Mouse (Mus musculus) Muller cell, postnatal 12 days (primary cell): ENCODE measurements at regions not wholly inside any gene's neighbourhood (a gene's known extent, or its start where the extent isn't known, plus 50 kb on each side); places are given as distances from the start of the nearest gene placed in this dataset.

Experiments
- DNase-seq: peaks from one replicate; pipeline ENCODE4 v3.0.0-alpha.2; 2015; ENCODE audit errors: inconsistent ontology term

- DNase-seq = no peak
These were observed 231.1 kb downstream of the Bcl2 start for GRCm38 (mm10) chr1:106483008-106483407.

- peak; percentile 59 for DNase-seq
These were observed 236.3 kb downstream of the Bcl2 start for GRCm38 (mm10) chr1:106477670-106478355.

- no peak for DNase-seq
These were observed 246.1 kb downstream of the Bcl2 start for GRCm38 (mm10) chr1:106468021-106468420.

GRCm38 (mm10) chr1:106466644-106467043 lies 247.4 kb downstream of the Bcl2 start:
- DNase-seq = no peak

- DNase-seq = no peak
These were observed 248.1 kb downstream of the Bcl2 start for GRCm38 (mm10) chr1:106465977-106466302.

GRCm38 (mm10) chr1:106465243-106465976 lies 248.7 kb downstream of the Bcl2 start:
- no peak for DNase-seq

GRCm38 (mm10) chr1:106464726-106465125 lies 249.3 kb downstream of the Bcl2 start:
- peak; percentile 65 for DNase-seq

- no peak for DNase-seq
These were observed 251.5 kb downstream of the Bcl2 start for GRCm38 (mm10) chr1:106462595-106462994.

GRCm38 (mm10) chr1:106462112-106462511 lies 252.0 kb downstream of the Bcl2 start:
- no peak for DNase-seq

GRCm38 (mm10) chr1:106460957-106461356 lies 253.1 kb downstream of the Bcl2 start:
- DNase-seq = no peak

- no peak for DNase-seq
These were observed 264.3 kb downstream of the Bcl2 start for GRCm38 (mm10) chr1:106449795-106450194.
